Mouse (Mus musculus) lung, embryonic 15.5 days (tissue): ENCODE results near the gene F7. TPM values are rescaled to one million over a fixed set of nuclear protein-coding genes. Genes with fewer than 3 reads are reported as not detected.

ENCODE experiments used
- polyA plus RNA-seq: library from polyadenylated mRNA; unstranded; fragments of >200 nt; fragmentation: Nextera tagmentation; extraction: Ambion mirVana; gene quantifications from 2 replicates; pipeline ENCODE4 v1.2.1, GENCODE M21; 2015

Gene F7
- polyA plus RNA-seq, 1 experiment from 2014 or later = 0.32 TPM

Other genes starting within 250 kb of the F7 start
- 11.5 and 12.0 TPM in 2 replicates for gene Mcf2l, start 152.2 kb upstream of the F7 start, polyA plus RNA-seq
- 1.3 and 2.4 TPM in 2 replicates for gene F10, start 11.3 kb downstream of the F7 start, polyA plus RNA-seq
- 0.42 and 0.46 TPM in 2 replicates for gene Proz, start 34.9 kb downstream of the F7 start, polyA plus RNA-seq
- gene Pcid2, start 79.4 kb downstream of the F7 start, polyA plus RNA-seq = 38.3 and 40.6 TPM in 2 replicates
- gene Cul4a, start 79.6 kb downstream of the F7 start, polyA plus RNA-seq = 94.8 and 97.4 TPM in 2 replicates
- gene Lamp1, start 133.1 kb downstream of the F7 start, polyA plus RNA-seq = 318 and 321 TPM in 2 replicates
- 6.2 and 6.6 TPM in 2 replicates for gene Grtp1, start 174.6 kb downstream of the F7 start, polyA plus RNA-seq
- gene Adprhl1, start 228.1 kb downstream of the F7 start, polyA plus RNA-seq = 3.4 and 6.0 TPM in 2 replicates